Mouse (Mus musculus) bone marrow macrophage, adult 2 months (primary cell): ENCODE results near the gene Akap1.
"Not testable (repeated sequence)": the region's sequence is repeated elsewhere in the genome, so short reads cannot be mapped to it uniquely, and the experiment has no call there.

ENCODE experiments used
- CTCF ChIP-seq: IDR thresholded peaks from 2 replicates; pipeline ENCODE4 v1.5.1; 2012; ENCODE audit warnings: low read depth, mild to moderate bottlenecking, low read length, moderate library complexity
- POLR2A ChIP-seq: IDR thresholded peaks from 2 replicates; pipeline ENCODE4 v1.6.1; 2012; ENCODE audit warnings: mild to moderate bottlenecking, low read depth, low read length, borderline replicate concordance

- not testable (repeated sequence) for TF ChIP-seq CTCF, POLR2A
These were observed 27.7 kb upstream of the Akap1 start for GRCm38 (mm10) chr11:88891921-88892561.
